Mouse (Mus musculus) c-Kit-positive CD71-negative TER-119-negative erythroid progenitor cells, embryonic 14.5 days (primary cell): Measurements from ENCODE around the gene Grm1.

Experiments used
- DNase-seq: peaks from one replicate; pipeline ENCODE4 v3.0.0-alpha.2; 2013; ENCODE audit warnings: low read depth

Gene Grm1

DNA sequence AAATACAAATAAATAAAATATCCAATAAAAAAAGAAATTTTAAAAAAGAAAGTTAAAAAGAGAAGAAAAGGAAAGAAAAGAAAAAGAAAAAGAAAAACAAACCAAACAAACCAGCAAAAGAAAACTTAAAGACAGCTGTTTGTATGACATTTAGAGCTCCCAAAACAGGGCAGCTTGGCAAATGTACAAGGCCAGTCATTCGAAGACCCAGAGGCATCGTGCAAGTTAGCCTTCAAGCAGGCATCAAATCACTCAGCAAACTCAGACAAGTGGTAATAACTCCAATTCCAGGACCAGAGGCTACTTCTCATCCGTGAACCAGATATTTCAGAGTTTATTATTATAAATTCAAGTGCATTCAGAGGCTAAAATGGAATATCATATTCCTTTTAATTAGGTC is 355.7 kb downstream of the Grm1 start:
- DNase-seq = no peak

DNA sequence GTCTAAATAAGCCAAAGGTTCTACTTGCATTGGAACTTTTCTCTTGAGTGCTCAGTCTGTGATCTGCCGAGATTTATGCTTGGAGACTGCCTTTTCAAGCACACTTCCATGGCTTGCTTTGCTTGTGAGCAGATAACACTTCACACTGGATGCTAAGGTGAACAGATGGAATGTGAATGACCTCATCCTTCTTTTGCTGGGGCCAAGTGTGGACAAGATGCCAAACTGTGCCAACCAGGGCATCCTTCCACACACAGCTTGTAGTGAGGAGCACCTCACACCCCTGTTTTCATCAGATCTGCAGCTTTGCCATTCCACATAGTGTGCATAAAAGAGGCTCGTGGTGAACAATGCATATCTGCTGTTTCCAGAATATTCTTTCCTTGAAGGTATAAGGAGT is 371.3 kb downstream of the Grm1 start:
- no peak for DNase-seq

DNA sequence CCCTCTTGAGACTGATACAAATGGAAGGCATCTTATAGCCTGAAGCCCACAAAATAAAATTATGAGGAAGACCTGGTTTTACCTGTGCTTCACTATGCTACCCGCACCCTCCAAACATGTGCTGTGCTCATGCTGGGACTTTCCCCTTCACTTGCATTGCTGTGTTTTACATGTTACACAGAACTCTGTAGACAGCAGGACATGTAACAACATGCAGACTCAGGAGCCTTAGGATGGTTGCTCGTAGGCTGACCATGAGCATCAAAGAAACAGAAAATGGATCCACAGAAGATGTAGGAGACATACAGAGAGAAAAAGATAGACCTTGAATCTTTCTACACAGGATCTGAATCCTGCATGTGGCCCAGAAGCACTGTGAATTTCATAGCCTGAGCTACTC is 371.8 kb downstream of the Grm1 start:
- DNase-seq = no peak

DNA sequence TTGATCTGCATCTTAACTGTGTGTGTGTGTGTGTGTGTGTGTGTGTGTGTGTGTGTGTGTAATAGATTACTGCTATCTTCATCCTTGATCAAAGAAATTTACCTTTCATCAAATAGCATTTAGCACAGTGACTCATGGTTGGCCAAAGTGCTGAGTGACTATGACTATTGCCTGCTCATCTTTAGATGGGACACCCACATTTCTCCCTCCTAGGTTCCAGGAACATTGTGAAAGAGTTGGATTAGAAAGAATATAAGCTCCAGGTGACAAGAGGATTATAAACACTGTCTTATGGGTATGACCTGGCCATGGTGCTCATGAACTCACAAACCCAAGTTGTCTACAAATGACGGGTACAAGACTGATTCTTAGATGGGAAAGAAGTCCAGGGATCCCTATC is 374.1 kb downstream of the Grm1 start:
- DNase-seq = no peak

DNA sequence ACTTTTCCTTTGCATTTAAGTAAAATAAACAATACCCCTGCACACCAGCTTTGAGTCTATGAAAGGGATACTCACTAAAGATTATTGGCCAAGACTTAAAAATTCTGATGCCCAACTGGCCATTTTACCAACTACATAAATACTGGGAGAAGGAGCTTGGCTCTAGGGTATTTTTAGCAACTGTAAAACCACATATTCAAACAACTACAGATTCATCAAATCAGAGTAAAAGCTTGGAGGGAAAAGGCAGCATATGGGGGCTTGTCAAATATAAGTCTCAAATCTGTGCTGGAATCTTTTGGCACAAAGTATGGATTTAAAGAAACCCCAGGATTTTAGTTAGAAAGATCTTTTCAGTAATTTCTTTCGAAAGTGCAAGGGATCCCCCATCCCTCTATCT is 380.8 kb downstream of the Grm1 start:
- DNase-seq = no peak

DNA sequence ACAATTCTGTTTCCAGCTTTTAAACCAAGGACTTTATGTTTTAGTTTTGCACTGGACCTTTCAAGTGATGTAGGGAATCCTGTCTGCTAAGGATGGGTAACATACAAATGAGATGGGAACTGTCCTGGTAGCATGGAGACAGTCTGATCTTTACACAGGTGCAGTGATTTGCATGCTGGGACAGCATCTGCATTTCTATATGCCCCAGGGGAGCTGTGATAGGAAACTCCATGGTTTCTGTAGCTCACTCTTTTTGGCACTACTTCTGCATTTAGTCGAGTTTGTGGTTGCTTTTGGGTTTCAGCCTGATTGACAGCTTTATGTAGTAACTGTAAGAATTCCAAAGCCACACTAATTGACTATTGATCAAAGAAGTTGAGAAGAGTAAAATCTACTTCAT is 381.3 kb downstream of the Grm1 start:
- no peak for DNase-seq

DNA sequence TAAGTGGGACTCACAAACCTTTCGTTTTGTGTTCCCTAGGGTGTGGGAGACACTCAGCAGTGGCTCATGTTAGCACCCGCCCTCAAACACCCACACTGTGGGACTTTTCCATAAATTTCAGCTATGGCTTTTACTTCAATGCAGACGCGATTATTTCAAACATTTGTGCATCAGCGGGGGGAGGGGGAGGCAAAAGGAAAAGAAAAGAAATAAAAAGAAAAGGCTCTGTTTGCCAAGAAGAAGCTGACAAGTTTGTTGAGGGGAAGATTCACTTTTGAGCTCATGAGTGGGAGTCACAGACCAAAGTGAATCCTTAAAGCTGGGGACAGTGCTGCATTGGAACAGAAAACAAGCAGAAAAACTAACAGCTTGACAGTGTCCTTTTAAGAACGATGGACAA is 384.7 kb downstream of the Grm1 start:
- no peak for DNase-seq

DNA sequence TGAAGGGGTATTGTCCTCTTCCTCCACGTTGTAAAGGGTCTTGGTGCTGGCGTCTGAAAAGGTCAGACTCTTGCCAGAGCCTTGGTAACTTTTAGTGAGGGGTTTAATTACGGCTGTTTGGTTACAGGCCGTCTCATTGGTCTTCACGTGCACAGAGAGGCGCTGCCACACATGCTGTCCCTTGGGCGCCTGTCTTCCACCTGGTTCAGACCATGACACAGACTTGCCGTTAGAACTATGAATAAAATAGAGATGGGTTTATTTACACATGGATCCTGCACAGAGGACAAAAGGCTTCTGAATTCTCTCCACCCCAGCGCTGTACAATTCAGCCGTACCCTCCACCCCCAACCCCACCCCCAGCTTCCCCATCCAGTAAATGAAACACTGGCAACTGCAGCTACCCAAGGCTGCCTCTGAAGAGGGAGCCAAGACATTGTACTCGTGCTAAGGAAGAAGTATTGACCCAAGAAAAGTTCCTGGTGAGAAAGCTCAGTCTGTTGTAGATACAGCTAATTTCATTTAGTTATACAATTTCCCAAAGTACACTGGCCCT is 392.4 kb downstream of the Grm1 start:
- no peak for DNase-seq

DNA sequence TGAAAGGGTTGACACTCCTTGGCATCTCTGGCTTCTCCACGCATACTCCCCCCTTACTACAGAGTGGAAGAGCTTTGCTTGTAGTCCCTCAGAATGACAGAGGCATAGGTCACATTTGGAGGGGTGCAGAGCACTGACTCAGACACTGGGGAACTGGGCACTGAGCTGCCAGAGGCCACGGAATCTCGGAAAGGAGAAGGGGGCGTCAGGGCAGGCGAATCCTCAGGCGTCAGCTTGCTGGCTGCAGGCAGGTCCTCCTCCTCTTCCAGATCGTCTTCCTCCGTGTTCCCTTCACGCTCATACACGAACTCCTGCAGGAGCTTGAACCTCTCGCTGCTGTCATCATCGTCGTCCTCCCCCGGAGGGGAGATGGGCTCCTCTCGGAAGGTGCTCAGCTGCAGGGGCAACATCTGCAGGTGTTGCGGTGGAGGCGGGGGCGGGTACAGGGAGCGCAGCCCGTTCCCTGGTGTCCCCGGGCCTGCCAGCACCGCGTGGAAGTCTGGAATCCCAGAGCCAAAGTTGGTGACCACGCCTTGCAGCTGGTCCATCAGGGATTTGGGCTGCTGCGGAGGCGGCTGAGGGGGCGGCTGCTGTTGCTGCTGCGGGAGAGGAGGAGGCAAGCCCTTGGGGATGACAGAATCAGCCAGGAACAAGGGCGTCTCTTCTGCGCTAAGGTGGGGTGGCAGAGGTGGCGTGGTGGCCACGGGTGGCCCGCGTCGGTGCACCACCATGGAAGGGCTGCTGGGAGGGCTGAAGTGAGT is 393.1 kb downstream of the Grm1 start:
- DNase-seq = no peak

DNA sequence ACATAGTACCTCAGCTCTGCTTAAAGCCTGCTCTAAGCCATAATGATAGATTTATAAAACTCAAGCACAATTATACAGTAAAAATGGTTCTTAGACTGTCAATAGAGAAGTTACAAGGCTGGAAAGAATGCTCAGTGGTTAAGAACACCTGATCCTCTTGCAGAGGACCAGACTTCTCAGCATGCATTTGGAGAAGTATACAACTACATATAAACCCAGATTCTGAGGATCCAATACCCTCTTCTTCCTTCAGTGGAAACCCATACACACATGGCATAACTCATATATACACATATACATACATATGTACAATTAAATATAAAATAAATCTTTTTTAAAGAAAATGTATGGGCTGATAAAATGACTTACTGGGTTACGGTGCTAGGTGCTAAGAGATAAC is 401.1 kb downstream of the Grm1 start, which contains the start of gene Gm10944:
TSS of gene Gm10944 (plus strand) at position 301 of the 400 bp plus-strand sequence.
- DNase-seq = no peak

DNA sequence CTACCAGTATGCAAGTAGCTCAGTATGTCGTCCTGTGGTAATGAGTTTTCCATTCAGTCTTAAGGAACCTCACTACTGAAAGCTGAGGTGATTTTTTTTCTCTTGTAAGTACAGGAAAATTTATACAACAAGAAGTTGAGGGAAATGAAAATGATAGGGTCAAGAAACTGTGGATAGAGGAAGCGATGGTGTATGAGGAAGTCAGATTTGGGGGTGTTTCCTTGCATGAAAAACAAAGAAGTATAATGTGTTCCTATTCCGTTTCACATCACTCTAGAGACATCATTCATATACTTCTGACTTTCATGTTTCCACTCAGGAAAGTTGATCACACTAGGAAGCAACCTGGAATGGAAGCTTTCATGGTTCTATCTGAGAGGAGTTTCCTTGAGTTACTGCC is 422.2 kb downstream of the Grm1 start:
- DNase-seq = no peak

DNA sequence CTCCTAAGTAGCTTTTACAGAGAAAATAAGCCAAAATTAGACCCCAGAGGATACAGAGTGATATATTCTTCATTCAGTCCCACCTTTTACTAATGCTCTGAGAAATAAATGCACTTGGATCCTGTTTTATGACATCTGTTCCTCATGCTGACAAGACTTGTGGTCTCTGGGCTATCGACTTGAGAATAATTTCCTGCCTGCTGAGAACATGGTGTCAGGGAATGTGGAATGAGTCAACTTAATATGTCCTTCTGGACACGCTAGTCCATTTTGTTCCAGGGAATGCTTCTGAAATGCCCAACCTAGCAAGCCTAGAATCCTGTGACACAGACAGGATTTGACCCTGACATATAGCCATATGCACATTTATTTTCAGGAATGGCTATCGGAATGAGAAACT is 423.0 kb downstream of the Grm1 start:
- no peak for DNase-seq

DNA sequence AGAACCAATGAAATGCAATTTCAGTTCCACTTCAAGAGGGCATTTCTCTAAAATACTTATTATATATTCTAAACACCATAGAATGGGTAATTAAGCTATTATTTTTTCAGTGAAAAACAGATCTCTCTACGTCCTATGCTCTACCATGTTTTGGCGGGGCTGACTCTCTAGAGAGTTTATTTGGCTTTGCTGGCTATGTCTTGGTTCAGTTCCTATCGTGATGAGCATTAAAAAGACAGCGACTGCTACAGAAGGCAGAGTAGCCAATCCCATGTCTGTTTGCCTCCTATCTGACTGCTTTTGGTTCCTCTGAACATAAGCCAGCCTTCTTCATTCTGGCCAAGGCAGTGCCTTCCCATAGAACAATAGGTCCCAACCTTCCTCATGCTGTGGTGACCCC is 425.5 kb downstream of the Grm1 start:
- no peak for DNase-seq

DNA sequence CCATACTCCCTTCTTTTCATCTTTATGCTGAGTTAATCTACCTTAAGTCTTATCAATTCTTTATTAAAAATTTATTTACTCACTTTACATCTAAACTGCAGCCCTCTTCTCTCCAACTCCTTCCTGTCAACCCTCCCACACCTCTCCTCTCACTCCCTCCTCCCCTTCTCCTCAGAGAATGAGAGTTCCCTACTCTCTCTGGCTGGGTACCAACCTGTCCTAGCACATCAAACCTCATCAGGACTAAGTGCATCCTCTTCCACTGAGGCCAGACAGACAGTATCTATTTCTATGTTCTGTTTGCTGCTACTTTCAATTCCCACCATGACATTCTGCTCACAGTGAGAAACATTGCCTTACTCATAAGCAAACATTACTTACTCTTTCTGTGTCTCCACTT is 426.2 kb downstream of the Grm1 start:
- DNase-seq = no peak
